Comparison of ENCODE assay signal across 18 mouse cellular contexts in genomic region chr5:31875443-31875842, GRCm38 (mm10).
DNase-seq lines count a peak whose midpoint lies in the region; ATAC-seq lines count a peak whose summit lies in the region.
"Had no signal": no experiment of that assay in that cellular context is flagged by ENCODE, and none has a peak within 500 bp of the region (broad histone marks: within the 10 kb centered on the region; RNA-seq: fewer than 3 reads in every experiment).

No protein-coding gene starts in this region.

- H3K4me1 ChIP-seq in heart, embryonic 11.5 days (ENCODE audit: control insufficient read depth, insufficient read depth, low read length), result peaks cover 9% of the 10 kb centered on the region; the same call in 1 of the 2 replicates
- H3K4me1 ChIP-seq in kidney, embryonic 14.5 days (ENCODE audit: control insufficient read depth, insufficient read depth, low read length), result no peaks in the 10 kb centered on the region
- H3K4me1 ChIP-seq: embryonic facial prominence, embryonic 10.5 days; liver, embryonic 13.5 days; midbrain, embryonic 12.5 days; neural tube, embryonic 15.5 days had no signal

- intact Hi-C loops in heart, postnatal 36 days (cut with DNase I), result loop anchor here (5.0 kb wide), 2 partner anchors 178 to 262 kb away; partner anchors contain the start of genes Babam2, Fosl2 and Rbks

- no peak overlapping the region for H3K9ac ChIP-seq in heart, embryonic 11.5 days (ENCODE audit: low read depth, low read length)
- H3K9ac ChIP-seq in kidney, embryonic 14.5 days (ENCODE audit: low read depth, low read length), result no peak overlapping the region
- H3K9ac ChIP-seq: forebrain, postnatal 0 days; hindbrain, embryonic 14.5 days; liver, embryonic 13.5 days; midbrain, embryonic 12.5 days; neural tube, embryonic 15.5 days had no signal

- no peak for ATAC-seq in heart, embryonic 11.5 days (replicated peaks; ENCODE audit: insufficient number of reproducible peaks, low FRiP score, low TSS enrichment)
- no peak for ATAC-seq in kidney, embryonic 14.5 days (ENCODE audit: low FRiP score, low TSS enrichment)
- ATAC-seq: forebrain, postnatal 0 days; inflammation-experienced regulatory T-cells, adult 6 months had no signal

- WGBS in heart, embryonic 11.5 days (ENCODE audit: insufficient replicate concordance), result 85% methylated on average over 3 of the region's 3 CpGs
- 86% methylated on average over 3 of the region's 3 CpGs for WGBS in kidney, embryonic 14.5 days

- H3K4me3 ChIP-seq in heart, embryonic 11.5 days (ENCODE audit: low read depth, low read length), result no peak overlapping the region
- H3K4me3 ChIP-seq in kidney, embryonic 14.5 days (ENCODE audit: low read length), result no peak overlapping the region
- H3K4me3 ChIP-seq: embryonic facial prominence, embryonic 10.5 days; left cerebral cortex, adult 2 months; liver, embryonic 13.5 days; midbrain, embryonic 12.5 days; neural tube, embryonic 15.5 days had no signal

- H3K36me3 ChIP-seq in heart, embryonic 11.5 days (ENCODE audit: control insufficient read depth, insufficient read depth, low read length), result no peaks in the 10 kb centered on the region
- H3K36me3 ChIP-seq in kidney, embryonic 14.5 days (ENCODE audit: control insufficient read depth, insufficient read depth, low read length), result no peaks in the 10 kb centered on the region
- H3K36me3 ChIP-seq: embryonic facial prominence, embryonic 10.5 days; liver, embryonic 13.5 days; midbrain, embryonic 12.5 days; neural tube, embryonic 15.5 days had no signal

- no peak overlapping the region for H3K4me2 ChIP-seq in heart, embryonic 11.5 days
- no peak overlapping the region for H3K4me2 ChIP-seq in kidney, embryonic 14.5 days (replicated peaks; ENCODE audit: low read depth, low read length)
- H3K4me2 ChIP-seq: hindbrain, embryonic 14.5 days; liver, embryonic 13.5 days; midbrain, embryonic 12.5 days; neural tube, embryonic 15.5 days had no signal

- no peak for DNase-seq in heart, postnatal 36 days
- DNase-seq in kidney, postnatal 14 days, result no peak
- peak; percentile 35 for DNase-seq in cerebellum, adult 9-11 months
- no peak for DNase-seq in gastrocnemius, postnatal 10 days
- DNase-seq in adrenal gland, adult 18-20 months (ENCODE audit: low spot score in 2 of 2), result no peak
- DNase-seq: forebrain, postnatal 0 days; kidney, adult 18-20 months; liver, embryonic 13.5 days; lung, adult 2 months; thymus, postnatal 14 days had no signal

- H3K27ac ChIP-seq in heart, embryonic 11.5 days (ENCODE audit: low read depth, low read length), result peak overlapping the region; percentile 62; the same call in 1 of the 2 replicates
- H3K27ac ChIP-seq in kidney, embryonic 14.5 days (ENCODE audit: low read depth, low read length), result 0 out of 2 replicates have a peak overlapping the region, but pooled peaks have one; percentile 7
- H3K27ac ChIP-seq: embryonic facial prominence, embryonic 10.5 days; hindbrain, embryonic 14.5 days; left cerebral cortex, adult 2 months; liver, embryonic 13.5 days; midbrain, embryonic 12.5 days; neural tube, embryonic 15.5 days had no signal

- no peaks in the 10 kb centered on the region for H3K27me3 ChIP-seq in heart, embryonic 11.5 days (ENCODE audit: control insufficient read depth, insufficient read depth, low read length)
- no peaks in the 10 kb centered on the region for H3K27me3 ChIP-seq in kidney, embryonic 14.5 days (ENCODE audit: control insufficient read depth, insufficient read depth, low read length)
- H3K27me3 ChIP-seq: liver, embryonic 13.5 days; midbrain, embryonic 12.5 days; neural tube, embryonic 15.5 days had no signal

- no peaks in the 10 kb centered on the region for H3K9me3 ChIP-seq in heart, embryonic 11.5 days (replicated peaks; ENCODE audit: control insufficient read depth, low read length)
- H3K9me3 ChIP-seq in kidney, embryonic 14.5 days (ENCODE audit: control insufficient read depth, low read length), result no peaks in the 10 kb centered on the region
- H3K9me3 ChIP-seq: embryonic facial prominence, embryonic 10.5 days; liver, embryonic 13.5 days; midbrain, embryonic 12.5 days; neural tube, embryonic 15.5 days had no signal
